Mouse (Mus musculus) erythroid progenitor cell, adult 5-6 weeks (primary cell): Measurements from ENCODE around the gene Ogdh. TPM values are rescaled to one million over a fixed set of nuclear protein-coding genes. Genes with fewer than 3 reads are reported as not detected.
"Not testable (repeated sequence)": the region's sequence is repeated elsewhere in the genome, so short reads cannot be mapped to it uniquely, and the experiment has no call there.

Experiments used
- ATAC-seq: replicated peaks from 2 replicates; pipeline ENCODE4 v1.8.0; 2016; ENCODE audit warnings: moderate number of reproducible peaks, mild to moderate bottlenecking, moderate TSS enrichment, inconsistent platforms; ENCODE audit not compliant: poor library complexity, low FRiP score, severe bottlenecking
- total RNA-seq, 2 experiments: library from RNA; stranded (forward) in 1 of 2; stranded (reverse) in 1 of 2; fragments of 150-400 nt in 1 of 2; fragments of 186-747, 209-891 nt in 1 of 2; gene quantifications; 2 replicates each; pipeline versions ENCODE4 v1.2.3 to v1.2.4; 2015 to 2017; ENCODE audit warnings: low replicate concordance in 2 of 2

The Ogdh gene
- total RNA-seq, 2 experiments from 2014 or later: 81.0 to 117 TPM

DNA sequence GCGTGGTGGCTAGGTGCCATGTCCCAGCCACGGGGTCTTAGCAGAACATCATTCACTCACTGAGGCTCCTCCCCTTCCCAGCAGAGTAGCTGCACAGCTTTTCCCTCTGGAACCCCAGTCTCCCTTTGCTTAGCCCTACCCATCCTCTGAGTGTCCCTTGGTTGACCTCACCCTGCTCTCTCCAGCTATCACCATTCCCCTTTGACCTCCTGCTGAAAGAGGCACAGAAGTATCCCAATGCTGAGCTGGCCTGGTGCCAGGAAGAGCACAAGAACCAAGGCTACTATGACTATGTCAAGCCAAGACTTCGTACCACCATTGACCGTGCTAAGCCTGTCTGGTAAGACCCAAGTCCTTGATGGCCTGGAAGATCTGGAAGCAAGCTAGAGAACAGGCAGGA, 63.7 kb downstream of the Ogdh start:
- ATAC-seq: no peak

DNA sequence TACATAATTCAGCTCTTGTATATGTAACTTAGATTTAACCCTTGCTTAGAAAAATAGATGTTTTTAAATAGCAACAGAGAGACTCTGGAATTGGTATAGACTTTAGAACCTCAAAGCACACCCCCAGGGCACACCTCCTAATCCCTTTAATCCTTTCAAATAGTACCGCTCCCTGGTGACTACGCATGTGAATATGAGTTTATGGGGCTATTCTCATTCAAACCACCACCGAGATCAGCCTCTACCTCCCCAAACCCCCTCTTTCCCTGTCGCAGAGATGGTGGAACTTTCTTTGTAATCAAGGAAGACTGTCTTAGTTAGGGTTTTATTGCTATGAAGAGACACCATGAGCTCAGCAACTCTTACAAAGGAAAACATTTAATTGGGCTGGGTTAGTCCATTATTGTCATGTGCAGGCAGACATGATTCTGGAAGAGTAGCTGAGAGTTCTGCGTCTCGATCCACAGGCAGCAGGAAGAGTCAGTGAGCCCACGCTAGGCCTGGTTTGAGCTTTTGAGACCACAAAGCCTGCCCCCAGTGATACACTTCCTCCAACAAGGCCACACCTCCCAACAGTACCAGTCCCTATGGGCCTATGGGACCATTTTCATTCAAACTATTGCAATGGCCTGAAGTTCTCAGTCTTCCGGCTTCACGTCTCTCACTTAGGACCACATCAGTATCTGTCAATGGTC, 73.3 kb downstream of the Ogdh start:
- no peak for ATAC-seq

DNA sequence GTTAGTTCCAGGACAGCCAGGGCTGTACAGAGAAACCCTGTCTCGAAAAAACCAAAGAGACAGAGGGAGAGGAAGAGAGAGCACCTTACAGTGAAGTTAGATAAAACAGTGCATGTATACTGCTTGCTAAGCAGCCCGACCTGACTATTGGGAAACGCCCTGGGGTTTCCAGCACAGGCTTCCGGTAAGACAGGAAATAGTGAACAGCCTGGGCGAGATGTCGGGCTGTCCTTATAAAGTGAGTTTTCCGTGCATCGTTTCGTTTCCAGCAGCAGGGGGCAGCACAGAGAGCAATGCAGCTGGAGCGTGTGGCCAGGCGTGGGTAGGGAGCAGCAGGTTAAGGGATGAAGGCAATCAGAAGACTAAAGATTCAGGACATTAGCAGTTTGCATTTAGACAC, 74.5 kb downstream of the Ogdh start:
- ATAC-seq: peak; percentile 96

DNA sequence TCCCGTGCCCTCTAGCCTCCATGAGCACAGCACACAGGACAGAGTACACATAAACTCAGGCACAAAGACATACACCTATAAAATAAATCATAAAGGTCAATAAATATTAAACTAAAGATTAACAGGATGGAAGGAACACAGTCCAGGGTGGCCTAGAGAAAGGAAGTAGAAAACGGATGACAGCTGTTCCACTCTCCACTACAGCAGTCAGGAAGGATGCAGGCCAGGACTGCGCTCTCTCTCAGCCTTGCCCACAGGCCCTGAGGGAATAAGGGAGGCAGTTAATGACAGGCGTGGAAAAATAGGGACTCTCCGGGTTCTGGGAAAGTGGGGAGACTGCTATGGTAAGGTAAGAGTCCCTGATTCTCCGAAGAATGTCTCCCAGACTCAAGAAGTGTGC, 75.0 kb downstream of the Ogdh start:
- ATAC-seq: no peak

DNA sequence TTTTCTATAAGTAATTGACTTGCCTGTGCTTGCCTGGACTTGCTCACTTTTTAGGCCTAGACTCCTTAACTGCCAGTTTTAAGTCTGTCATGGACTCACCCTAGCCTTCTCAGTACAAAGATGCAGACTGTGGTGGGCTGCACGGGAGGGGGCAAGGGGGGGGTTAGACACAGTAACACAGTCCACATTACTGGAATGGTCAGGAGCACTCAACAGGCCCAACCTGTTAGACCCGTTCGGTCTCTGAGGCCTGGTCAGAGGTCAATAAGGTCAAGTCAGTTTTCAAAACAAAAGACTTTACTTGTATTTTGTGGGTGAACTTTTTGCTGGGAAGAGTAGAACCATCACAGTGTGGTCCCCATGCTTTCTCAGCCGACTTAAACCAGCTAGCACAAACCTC, 75.7 kb downstream of the Ogdh start:
- ATAC-seq: no peak

DNA sequence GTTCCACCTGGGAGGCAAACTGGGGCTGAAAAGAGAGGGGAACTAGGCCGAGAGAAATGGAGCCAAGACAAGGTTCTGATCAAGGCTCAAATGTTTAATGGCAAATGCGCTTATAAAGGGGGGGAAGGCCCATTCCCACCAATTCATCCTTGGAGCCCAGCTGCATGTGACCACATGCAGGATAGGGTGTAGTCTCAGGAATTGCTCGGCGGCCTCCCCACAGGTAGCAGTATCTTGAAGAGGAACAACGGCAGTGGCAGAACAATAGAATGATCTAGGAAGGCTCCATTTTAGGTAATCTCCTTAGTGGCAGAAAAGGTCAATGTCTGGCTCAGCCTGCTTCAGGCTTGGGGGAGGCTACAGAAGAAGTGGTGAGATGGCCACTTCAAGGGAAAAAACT, 76.6 kb downstream of the Ogdh start:
- not testable (repeated sequence) for ATAC-seq

DNA sequence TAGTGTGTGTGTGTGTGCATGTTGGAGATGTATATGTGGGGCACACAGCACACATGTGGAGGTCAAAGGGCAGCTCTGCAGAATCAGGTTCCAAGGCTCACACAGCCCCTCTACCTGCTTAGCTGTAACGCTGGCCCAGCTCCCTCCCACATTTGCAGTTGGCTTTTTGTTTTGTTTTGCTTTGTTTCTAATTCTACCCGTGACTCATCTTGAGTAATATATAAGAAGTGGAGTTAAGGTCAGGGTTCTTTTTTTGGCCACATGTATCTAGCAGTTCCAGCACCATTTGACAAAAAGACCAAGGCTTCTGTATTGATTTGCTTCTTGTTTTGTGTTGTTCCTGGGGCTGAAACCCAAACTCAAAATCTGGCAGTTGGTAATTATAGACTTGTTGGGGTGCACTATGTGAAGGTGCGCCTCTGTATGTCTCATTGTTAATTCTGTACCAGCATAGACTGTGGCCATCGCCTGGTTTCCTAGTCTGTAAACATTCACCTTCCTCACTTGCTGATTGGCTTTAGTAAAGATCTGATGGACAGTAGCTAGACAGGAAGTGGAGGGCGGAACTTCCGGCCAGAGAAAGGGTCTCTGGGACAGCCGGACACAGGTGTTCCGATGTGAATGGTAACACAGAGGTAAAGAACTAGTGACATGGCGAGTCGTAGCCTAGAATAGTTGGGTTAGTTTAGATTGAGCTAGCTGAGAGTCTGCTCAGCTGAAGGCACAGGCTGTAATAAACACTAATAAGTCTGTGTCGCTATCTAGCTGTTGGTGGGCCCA, 80.1 kb downstream of the Ogdh start:
- no peak for ATAC-seq

DNA sequence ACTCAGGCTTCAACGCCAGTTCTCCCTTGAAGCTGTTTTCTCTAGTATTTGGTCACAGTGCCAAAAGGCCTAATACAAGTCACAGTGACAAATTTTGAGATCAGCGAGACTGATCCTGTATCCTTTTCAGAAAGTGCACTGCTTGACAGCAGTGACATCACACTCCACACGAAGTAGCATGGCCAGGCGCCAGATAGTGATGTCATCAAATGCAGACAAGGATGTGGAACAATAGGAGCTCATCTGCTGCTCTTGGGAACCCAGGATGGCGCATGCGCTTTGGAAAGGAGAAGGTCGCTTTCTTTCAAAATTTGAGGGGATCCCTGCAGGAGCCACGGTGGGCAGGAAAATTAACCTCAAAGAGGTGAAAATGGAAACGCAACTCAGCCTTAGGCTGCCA, 81.4 kb downstream of the Ogdh start:
- ATAC-seq: no peak

DNA sequence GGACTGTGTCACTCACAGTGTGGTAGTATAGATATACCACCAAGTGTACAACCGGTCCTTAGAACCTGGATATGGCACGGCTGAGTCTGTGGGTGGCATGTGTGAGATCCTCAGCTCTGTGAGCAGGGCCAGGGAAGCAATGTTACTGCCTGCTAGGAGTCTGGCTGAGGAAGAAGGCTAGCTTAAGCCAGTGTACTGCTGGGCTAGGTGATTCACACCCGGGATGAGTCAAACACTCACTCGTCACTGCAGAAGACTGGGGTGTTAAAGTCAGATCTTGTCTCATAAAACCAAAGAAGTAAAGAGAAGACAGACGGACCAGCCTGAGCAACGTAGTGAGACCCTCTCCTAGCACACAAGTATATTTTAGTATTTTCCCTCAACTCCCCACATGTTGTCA, 89.5 kb downstream of the Ogdh start:
- ATAC-seq: no peak

DNA sequence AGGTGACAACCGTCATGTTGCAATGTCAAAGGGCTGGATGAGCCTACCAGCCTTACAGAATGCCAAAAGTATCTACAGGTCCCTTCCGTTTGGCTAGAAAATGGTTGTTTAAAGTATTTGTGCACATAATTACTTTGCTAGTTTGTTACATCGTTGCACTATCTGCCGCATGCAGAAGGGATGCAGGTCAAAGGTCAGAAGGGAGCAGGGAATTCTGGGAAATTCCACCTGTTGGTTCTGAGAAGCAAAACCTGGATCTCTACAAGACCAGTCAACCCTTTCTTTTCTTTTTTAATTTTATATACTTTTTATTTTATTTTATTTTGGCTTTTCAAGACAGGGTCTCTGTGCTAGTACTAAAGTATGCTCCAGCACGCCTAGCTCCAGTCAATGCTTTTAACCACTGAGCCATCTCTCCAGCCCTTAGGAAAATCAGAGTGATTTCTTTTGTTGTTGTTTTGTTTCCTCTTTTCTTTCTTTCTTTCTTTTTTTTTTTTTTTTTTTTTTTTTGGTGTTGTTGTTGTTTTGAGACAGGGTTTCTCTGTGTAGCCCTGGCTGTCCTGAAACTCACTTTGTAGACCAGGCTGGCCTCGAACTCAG, 96.8 kb downstream of the Ogdh start:
- ATAC-seq: no peak

DNA sequence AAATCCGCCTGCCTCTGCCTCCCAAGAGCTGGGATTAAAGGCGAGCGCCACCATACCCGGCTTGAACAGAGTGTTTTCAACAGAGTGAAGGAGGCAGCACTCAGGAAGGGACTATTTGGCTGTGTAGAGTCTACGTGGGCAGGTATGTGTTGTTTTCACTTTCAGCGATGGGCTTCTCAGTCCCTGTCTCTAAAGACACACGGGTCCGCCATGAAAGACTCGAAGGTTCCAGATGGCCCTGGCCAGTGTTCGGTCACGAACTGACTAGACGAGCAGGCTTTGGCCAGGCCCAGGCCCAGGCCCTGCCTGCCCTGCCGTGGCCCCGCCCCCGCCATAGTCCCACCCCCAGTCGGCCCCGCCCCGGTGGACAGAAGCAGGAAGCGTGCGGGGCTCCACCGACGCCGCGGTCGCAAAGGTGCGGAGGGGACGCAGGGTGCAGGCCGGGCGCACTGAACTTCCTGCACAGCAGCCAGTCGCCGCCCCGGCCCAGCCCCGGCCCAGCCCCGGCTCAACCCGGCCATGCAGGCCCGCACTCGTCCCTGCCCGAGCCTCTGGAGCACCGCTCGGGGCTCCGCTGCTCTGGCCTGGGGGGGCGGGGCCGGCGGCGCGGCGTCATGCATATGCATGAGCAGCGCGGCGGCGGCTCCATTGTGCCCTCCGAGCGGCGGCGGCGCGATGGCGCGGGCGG, 97.4 kb downstream of the Ogdh start, which contains the start of gene Zmiz2:
Gene Zmiz2, plus strand, starts transcription at position 349 of the 688 bp plus-strand sequence.
- peak; percentile 93 for ATAC-seq

DNA sequence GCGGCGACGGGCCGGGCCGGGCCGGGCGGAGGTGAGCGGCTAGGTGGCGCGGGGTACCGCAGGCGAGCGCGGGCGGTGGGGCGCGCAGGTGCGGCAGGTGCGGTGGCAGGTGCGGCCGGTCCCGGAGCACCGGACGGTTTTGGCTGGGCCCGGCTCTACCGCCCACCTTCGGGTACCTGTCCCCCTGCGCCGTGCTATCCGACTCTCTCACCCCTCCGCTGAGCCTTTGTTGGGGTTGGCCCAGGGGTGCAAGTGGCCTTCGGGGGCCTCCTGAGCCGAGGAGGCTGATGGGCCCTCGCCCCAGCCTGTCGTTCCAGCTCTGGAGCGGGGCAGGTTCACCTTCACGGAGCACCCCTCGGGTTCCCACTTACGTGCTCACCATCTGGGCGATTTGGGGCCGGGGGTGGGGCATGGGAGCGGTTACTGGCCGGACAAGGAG, 98.1 kb downstream of the Ogdh start:
- ATAC-seq: no peak

DNA sequence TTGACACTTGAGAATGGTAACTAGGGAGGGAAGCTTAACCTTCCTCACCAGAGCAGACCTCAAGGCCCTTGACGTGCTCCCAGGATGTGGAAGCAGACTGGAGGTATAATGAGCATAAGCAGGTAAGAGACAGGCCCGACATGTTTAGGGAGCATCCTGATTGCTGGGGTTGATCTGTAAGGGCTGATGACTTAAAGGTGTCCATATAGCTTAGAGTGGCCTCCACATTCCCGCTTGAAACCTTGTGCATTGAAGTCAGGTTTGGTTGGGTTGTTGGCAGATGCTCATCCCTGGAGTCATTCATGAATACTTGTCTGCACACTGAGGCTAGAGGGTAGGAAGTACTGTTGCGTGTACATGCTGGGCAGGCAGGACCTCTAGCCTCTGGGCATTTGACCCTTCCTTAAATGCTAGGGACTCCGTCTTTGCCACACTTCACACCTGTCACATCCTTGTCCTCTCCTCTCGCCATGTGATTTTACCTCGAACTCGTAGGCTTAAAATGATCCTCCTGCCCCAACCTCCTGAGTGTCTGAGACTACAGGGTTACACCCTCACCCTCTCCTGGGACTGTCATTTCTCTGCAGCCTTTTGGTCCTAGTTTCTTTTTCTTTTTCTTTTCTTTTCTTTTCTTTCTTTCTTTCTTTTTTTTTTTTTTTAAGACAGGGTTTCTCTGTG, 99.1 kb downstream of the Ogdh start:
- ATAC-seq: no peak

DNA sequence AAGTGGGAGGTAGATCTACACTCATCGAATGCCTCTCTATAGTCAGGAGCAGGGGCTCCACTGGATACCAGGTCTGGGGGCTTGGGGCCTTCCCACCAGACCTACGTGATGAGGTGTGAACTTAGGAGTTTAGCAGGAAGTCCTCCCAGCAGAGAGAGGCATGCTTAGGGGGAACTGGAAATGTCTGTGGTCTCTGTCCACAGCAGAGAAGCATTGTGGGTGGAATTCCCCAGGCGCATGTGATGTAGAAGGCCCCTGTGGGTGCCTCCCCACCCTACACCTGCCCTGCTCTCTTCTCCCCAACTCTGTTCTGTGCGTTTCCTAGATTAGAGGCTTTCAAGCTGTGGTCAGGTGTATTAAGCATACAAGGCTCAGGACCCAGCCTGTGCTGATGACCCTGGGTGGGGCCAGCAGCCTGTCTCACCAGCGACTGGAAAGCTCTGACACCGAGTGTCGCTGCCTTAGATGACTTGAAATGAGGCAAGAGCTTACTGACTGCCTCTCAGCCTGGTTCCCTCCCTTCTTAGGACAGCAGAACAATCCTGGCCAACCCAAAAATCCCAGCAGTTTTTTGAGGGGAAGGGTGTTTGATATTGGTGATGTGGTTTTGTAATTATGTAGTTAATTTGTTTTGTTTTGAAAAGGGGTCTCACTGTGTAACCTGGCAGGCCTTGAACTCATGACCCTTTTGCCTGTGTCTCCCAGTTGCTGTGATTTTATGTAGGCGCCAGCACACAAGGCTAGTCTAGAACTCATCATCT, 100.3 kb downstream of the Ogdh start:
- no peak for ATAC-seq

DNA sequence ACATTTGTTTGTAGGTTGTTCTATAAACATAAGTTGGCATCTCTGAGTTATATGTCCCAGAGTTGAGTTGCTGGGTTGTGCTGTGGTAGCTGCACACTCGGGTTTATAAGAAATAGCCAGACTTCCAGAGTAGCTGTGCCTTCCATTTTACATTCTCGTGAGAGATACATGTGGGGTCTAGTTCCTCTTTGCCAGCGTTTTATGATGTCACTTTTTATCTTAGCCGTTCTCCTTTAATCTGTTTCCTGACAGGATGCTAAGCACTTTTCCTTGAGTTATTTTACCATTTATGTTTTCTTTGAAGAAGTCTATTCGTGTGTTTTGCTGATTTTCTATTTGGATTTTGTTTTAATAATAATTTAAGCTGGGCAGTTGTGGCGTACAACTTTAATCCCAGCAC, 101.4 kb downstream of the Ogdh start:
- ATAC-seq: no peak

DNA sequence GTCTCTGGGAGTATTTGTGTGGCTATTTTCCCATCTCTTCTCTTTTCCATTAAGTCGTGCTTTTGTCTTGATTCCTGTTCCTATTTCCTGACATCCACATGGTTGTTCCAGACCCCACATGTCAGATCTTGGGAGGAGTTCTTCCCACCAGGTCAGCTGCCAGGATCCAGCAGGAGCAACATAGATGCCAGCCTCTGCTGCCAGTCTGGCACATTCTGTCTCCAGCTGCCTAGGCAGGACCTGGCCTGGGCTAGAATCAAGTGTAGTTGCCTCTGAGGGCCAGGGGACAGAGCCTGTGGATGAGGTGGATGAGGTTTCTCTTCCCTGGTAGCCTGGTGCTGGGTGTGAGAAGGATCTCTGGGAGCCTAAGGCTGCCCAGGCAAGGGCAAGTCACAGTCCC, 102.4 kb downstream of the Ogdh start:
- no peak for ATAC-seq

DNA sequence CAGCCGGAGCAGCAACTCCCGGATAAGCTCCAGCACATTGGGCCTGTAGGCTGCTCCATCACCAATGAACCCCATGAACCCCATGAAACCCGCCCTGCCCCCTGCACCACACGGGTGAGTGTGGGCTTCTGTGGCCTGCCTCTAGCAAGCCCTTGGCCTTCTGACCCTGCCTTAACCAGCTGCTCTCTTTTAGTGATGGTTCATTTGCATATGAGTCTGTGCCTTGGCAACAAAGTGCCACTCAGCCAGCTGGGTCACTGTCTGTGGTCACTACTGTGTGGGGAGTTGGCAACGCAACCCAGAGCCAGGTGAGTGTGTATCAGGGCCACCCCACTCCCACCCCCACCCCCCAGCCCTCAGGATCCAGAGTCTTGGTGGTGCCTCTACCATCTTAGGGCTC, 104.1 kb downstream of the Ogdh start:
- ATAC-seq: no peak

DNA sequence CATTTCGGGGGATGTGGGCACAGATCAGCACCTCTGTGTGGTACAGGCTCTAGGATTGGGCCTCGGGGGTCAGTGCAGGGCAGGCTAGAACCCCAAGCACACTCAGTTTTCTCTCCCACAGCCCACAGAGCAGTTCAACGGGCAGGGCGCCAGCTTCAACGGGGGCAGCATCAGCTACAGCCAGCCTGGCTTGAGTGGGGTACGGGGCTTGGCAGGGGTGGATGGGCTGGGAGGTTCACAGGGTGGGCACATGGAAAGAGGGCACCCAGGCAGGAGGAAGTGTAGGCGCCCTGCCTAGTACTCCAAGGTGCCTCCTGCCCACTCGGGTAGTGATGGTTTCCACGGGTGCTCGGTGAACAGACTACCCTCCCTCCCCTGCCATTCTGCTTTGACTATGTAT, 106.7 kb downstream of the Ogdh start:
- no peak for ATAC-seq
